Mouse (Mus musculus) thymus, postnatal 36 days (tissue): ENCODE results near the gene Cela2a.

Experiments used
- DNase-seq, 2 experiments: peaks; one replicate each; pipeline ENCODE4 v3.0.0; 2022; ENCODE audit warnings: mixed read lengths in 2 of 2

Cela2a gene

DNA sequence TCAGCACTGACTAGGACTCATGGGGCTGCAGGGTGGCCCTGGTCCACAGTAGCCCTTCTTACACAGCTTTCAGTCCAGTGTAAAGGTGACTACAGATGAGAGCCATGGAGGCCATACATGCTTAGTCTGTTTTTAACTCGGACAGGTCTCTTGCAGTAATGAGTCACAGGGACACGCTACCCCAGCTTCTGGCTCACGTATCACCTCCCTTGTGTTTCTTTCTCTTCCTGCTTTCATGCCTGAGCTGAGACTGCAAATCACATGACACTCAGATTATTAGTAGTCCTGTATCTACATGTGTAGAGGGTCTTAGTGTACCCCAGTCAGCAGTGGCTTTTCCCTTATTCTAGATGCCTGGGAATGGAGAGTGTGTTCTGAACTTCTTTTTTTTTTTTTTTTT is 61.0 kb downstream of the Cela2a start:
- DNase-seq = no peak
